Mouse (Mus musculus): ENCODE data around the gene Nox1. TPM values are rescaled to one million over a fixed set of nuclear protein-coding genes. Genes with fewer than 3 reads are reported as not detected.
"Not testable (repeated sequence)": the region's sequence is repeated elsewhere in the genome, so short reads cannot be mapped to it uniquely, and the experiment has no call there.

Nox1 gene
- total RNA-seq (2015) (not detected in 2 replicates), total RNA-seq (2017) (0.04 TPM in 1 of 2 replicates, not detected in the other)

- ATAC-seq (replicated peaks; ENCODE audit: poor library complexity), result no peak
These were observed at the start of gene Nox1 for GRCm38 (mm10) chrX:134221856-134222255. Nox1 (minus strand) TSS chrX:134221956.

- ATAC-seq (replicated peaks; ENCODE audit: poor library complexity), result no peak
These were observed 40.4 kb upstream of the Nox1 start for GRCm38 (mm10) chrX:134262129-134262528.

GRCm38 (mm10) chrX:134261191-134261590 lies 39.4 kb upstream of the Nox1 start:
- no peak for ATAC-seq (replicated peaks; ENCODE audit: poor library complexity)

- ATAC-seq (replicated peaks; ENCODE audit: poor library complexity), result no peak
These were observed 26.4 kb upstream of the Nox1 start for GRCm38 (mm10) chrX:134248202-134248601.

GRCm38 (mm10) chrX:134245946-134246345 lies 24.2 kb upstream of the Nox1 start:
- ATAC-seq (replicated peaks; ENCODE audit: poor library complexity), result no peak

- peak; percentile 58 for ATAC-seq (replicated peaks; ENCODE audit: poor library complexity)
These were observed 16.5 kb upstream of the Nox1 start for GRCm38 (mm10) chrX:134238266-134238665.

- no peak for ATAC-seq (replicated peaks; ENCODE audit: poor library complexity)
These were observed 11.3 kb upstream of the Nox1 start for GRCm38 (mm10) chrX:134233048-134233447.

- ATAC-seq (replicated peaks; ENCODE audit: poor library complexity), result no peak
These were observed 1.1 kb downstream of the Nox1 start for GRCm38 (mm10) chrX:134220618-134221017.

GRCm38 (mm10) chrX:134218161-134218560 lies 3.6 kb downstream of the Nox1 start:
- no peak; the same call in 1 of the 2 replicates for ATAC-seq (replicated peaks; ENCODE audit: poor library complexity)

GRCm38 (mm10) chrX:134211151-134211642 lies 10.6 kb downstream of the Nox1 start:
- ATAC-seq (replicated peaks; ENCODE audit: poor library complexity), result no peak

- peak; percentile 69 for ATAC-seq (replicated peaks; ENCODE audit: poor library complexity)
These were observed 13.3 kb downstream of the Nox1 start for GRCm38 (mm10) chrX:134208491-134208890.

GRCm38 (mm10) chrX:134187201-134187600 lies 34.6 kb downstream of the Nox1 start, which contains the start of gene Arl13a:
Arl13a (plus strand) TSS chrX:134187501.
- not testable (repeated sequence) for ATAC-seq (replicated peaks; ENCODE audit: poor library complexity)

- no peak for ATAC-seq (replicated peaks; ENCODE audit: poor library complexity)
These were observed 47.1 kb downstream of the Nox1 start for GRCm38 (mm10) chrX:134174699-134175098.

GRCm38 (mm10) chrX:134170584-134170983 lies 51.2 kb downstream of the Nox1 start:
- ATAC-seq (replicated peaks; ENCODE audit: poor library complexity), result no peak

- ATAC-seq (replicated peaks; ENCODE audit: poor library complexity), result peak; percentile 81
These were observed 58.3 kb downstream of the Nox1 start for GRCm38 (mm10) chrX:134163484-134163883.

GRCm38 (mm10) chrX:134162826-134163225 lies 58.9 kb downstream of the Nox1 start:
- no peak for ATAC-seq (replicated peaks; ENCODE audit: poor library complexity)

- no peak for ATAC-seq (replicated peaks; ENCODE audit: poor library complexity)
These were observed 59.6 kb downstream of the Nox1 start, which contains the start of gene Xkrx for GRCm38 (mm10) chrX:134162043-134162720. Xkrx (minus strand) TSS chrX:134162076.

GRCm38 (mm10) chrX:134160442-134160841 lies 61.3 kb downstream of the Nox1 start:
- peak; percentile 70 for ATAC-seq (replicated peaks; ENCODE audit: poor library complexity)

- ATAC-seq (replicated peaks; ENCODE audit: poor library complexity), result no peak
These were observed 63.6 kb downstream of the Nox1 start for GRCm38 (mm10) chrX:134158151-134158550.

- peak; percentile 93 for ATAC-seq (replicated peaks; ENCODE audit: poor library complexity)
These were observed 79.8 kb downstream of the Nox1 start for GRCm38 (mm10) chrX:134141986-134142385.

- no peak for ATAC-seq (replicated peaks; ENCODE audit: poor library complexity)
These were observed 80.2 kb downstream of the Nox1 start for GRCm38 (mm10) chrX:134141551-134141950.

- peak; percentile 24; the same call in 1 of the 2 replicates for ATAC-seq (replicated peaks; ENCODE audit: poor library complexity)
These were observed 81.7 kb downstream of the Nox1 start for GRCm38 (mm10) chrX:134140024-134140423.
